Comparison of ENCODE assay signal across 8 mouse cellular contexts in the genomic region with DNA sequence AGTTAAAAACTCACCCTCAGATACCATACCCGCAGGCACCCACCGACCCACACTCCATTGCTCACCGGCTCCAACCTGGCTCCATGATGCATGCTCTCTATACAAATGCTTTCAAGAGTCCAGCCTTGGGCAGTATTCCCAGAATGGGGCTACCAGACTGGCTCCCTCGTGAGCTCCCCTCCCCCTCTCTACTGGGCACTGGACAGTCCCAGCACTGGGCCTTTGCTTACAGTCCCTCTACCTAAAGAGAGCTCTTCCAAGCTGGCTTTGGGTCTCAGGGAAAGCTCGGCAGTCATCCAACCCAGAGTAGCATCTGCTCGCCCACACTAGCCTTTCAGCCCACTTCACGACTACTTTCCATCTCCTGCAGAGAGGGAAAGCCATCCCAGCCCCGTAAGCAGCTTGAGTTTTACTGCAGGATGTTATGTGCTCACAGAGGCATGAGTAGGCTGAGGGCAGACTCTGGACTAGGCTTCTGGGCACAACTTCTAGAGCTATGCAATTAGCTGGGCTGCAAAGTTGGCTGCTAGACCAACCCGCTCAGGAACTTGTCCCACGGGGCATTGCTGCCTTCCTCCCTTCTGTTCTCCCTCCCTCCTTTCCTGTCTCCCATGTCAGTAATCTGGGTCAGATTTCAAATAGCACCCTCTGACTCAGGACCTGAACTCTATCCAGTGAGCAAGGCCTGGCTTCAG. TPM values are rescaled to one million over a fixed set of nuclear protein-coding genes. Genes with fewer than 3 reads are reported as not detected.
A peak's percentile ranks its signal among the peaks of the same experiment; 100 is the strongest.
DNase-seq lines count a peak whose midpoint lies in the region; ATAC-seq and TF ChIP-seq lines count a peak whose summit lies in the region.
"Had no signal": no experiment of that assay in that cellular context is flagged by ENCODE, and none has a peak within 500 bp of the region (broad histone marks: within the 10 kb centered on the region; RNA-seq: fewer than 3 reads in every experiment).

No protein-coding gene starts in this region.

- ATAC-seq in intestine, embryonic 16.5 days = no peak
- ATAC-seq in intestine, postnatal 0 days = no peak

- peaks cover 44% of the 10 kb centered on the region for H3K4me1 ChIP-seq in intestine, embryonic 16.5 days (ENCODE audit: control insufficient read depth, insufficient read depth, low read length)
- peaks cover 6% of the 10 kb centered on the region; the same call in 1 of the 2 replicates for H3K4me1 ChIP-seq in intestine, postnatal 0 days (replicated peaks; ENCODE audit: control insufficient read depth, insufficient read depth, low read length)
- peaks cover 80% of the 10 kb centered on the region for H3K4me1 ChIP-seq in embryonic facial prominence, embryonic 10.5 days

- no peak overlapping the region for H3K4me3 ChIP-seq in intestine, embryonic 16.5 days (ENCODE audit: low read length)
- no peak overlapping the region for H3K4me3 ChIP-seq in intestine, postnatal 0 days (ENCODE audit: low read depth, low read length)
- H3K4me3 ChIP-seq in embryonic facial prominence, embryonic 10.5 days = no peak overlapping the region
- H3K4me3 ChIP-seq: erythroblast, embryonic 14.5 days had no signal

- DNase-seq in embryonic facial prominence, embryonic 10.5 days (ENCODE audit: low spot score) = no peak
- DNase-seq in kidney, postnatal 14 days = peak; percentile 34
- DNase-seq in lung, postnatal 25 days (ENCODE audit: low spot score) = peak; percentile 36
- DNase-seq in thymus, postnatal 36 days = no peak
- no peak for DNase-seq in yolk sac, embryonic 10.5 days (ENCODE audit: low spot score)

- no peaks in the 10 kb centered on the region for H3K9me3 ChIP-seq in intestine, embryonic 16.5 days (ENCODE audit: control insufficient read depth, low read length)
- no peaks in the 10 kb centered on the region for H3K9me3 ChIP-seq in intestine, postnatal 0 days (ENCODE audit: control insufficient read depth)
- no peaks in the 10 kb centered on the region for H3K9me3 ChIP-seq in embryonic facial prominence, embryonic 10.5 days

- H3K27me3 ChIP-seq in intestine, embryonic 16.5 days (replicated peaks; ENCODE audit: control insufficient read depth, insufficient read depth, low read length) = no peaks in the 10 kb centered on the region
- H3K27me3 ChIP-seq in intestine, postnatal 0 days (replicated peaks; ENCODE audit: control insufficient read depth, insufficient read depth, low read length) = no peaks in the 10 kb centered on the region
- H3K27me3 ChIP-seq in embryonic facial prominence, embryonic 10.5 days (replicated peaks; ENCODE audit: low read depth, poor library complexity, severe bottlenecking) = no peaks in the 10 kb centered on the region

- 80% methylated on average over 10 of the region's 10 CpGs for WGBS in intestine, embryonic 16.5 days
- 79% methylated on average over 10 of the region's 10 CpGs for WGBS in intestine, postnatal 0 days
- 82% methylated on average over 10 of the region's 10 CpGs for WGBS in embryonic facial prominence, embryonic 10.5 days

- H3K9ac ChIP-seq in intestine, embryonic 16.5 days (ENCODE audit: low read depth, low read length) = 0 out of 2 replicates have a peak overlapping the region, but pooled peaks have one; percentile 10
- no peak overlapping the region for H3K9ac ChIP-seq in intestine, postnatal 0 days (ENCODE audit: low read depth, low read length)

- TF ChIP-seq CTCF in intestine, postnatal 0 days (IDR thresholded peaks at IDR 0.05; ENCODE audit: low read depth) = no peak

- no peak overlapping the region for H3K4me2 ChIP-seq in intestine, embryonic 16.5 days (ENCODE audit: low read depth, low read length)
- no peak overlapping the region for H3K4me2 ChIP-seq in intestine, postnatal 0 days (replicated peaks; ENCODE audit: low read depth)

- no peak overlapping the region for H3K27ac ChIP-seq in intestine, embryonic 16.5 days (ENCODE audit: low read length)
- no peak overlapping the region for H3K27ac ChIP-seq in intestine, postnatal 0 days (ENCODE audit: low read depth, low read length)
- H3K27ac ChIP-seq in embryonic facial prominence, embryonic 10.5 days (replicated peaks) = peak overlapping the region; percentile 67

- no peaks in the 10 kb centered on the region for H3K36me3 ChIP-seq in intestine, embryonic 16.5 days (ENCODE audit: control insufficient read depth, insufficient read depth, low read length)
- no peaks in the 10 kb centered on the region for H3K36me3 ChIP-seq in intestine, postnatal 0 days (ENCODE audit: control insufficient read depth, insufficient read depth)
- no peaks in the 10 kb centered on the region for H3K36me3 ChIP-seq in embryonic facial prominence, embryonic 10.5 days (replicated peaks)

RNA-seq across cellular contexts. Expression of a gene that starts 2.2 kb away (rescaled TPM):
- polyA plus RNA-seq in intestine, embryonic 16.5 days (2015; fragmentation: Nextera tagmentation; extraction: Ambion mirVana) = 35.1 and 37.0 TPM in 2 replicates
- 43.0 and 45.4 TPM in 2 replicates for polyA plus RNA-seq in intestine, postnatal 0 days (2015; fragmentation: Nextera tagmentation; extraction: Ambion mirVana)
- 3.5 and 3.6 TPM in 2 replicates for polyA plus RNA-seq in embryonic facial prominence, embryonic 10.5 days (2016; fragmentation: Nextera tagmentation; extraction: Ambion mirVana)

RNA-seq across cellular contexts. Expression of a gene that starts 54.3 kb away (rescaled TPM):
- 181 and 223 TPM in 2 replicates for polyA plus RNA-seq in intestine, embryonic 16.5 days (2015; fragmentation: Nextera tagmentation; extraction: Ambion mirVana)
- 139 and 141 TPM in 2 replicates for polyA plus RNA-seq in intestine, postnatal 0 days (2015; fragmentation: Nextera tagmentation; extraction: Ambion mirVana)
- 419 and 420 TPM in 2 replicates for polyA plus RNA-seq in embryonic facial prominence, embryonic 10.5 days (2016; fragmentation: Nextera tagmentation; extraction: Ambion mirVana)

Comparison
In these comparisons a context has a peak if more than half of its experiments do, and no peak if none do; other contexts are left out.
1. DNase-seq: peak in kidney, postnatal 14 days (single experiment) and lung, postnatal 25 days (single experiment); none in embryonic facial prominence, embryonic 10.5 days (single experiment), thymus, postnatal 36 days (0 of 2) and yolk sac, embryonic 10.5 days (single experiment).